ENCODE assay signal across 16 mouse cellular contexts in genomic region chr13:46413588-46413987, GRCm38 (mm10). TPM values are rescaled to one million over a fixed set of nuclear protein-coding genes. Genes with fewer than 3 reads are reported as not detected.
DNase-seq lines count a peak whose midpoint lies in the region; ATAC-seq lines count a peak whose summit lies in the region.
"Had no signal": no experiment of that assay in that cellular context is flagged by ENCODE, and none has a peak within 500 bp of the region (broad histone marks: within the 10 kb centered on the region; RNA-seq: fewer than 3 reads in every experiment).

No protein-coding gene starts in this region.

- no peaks in the 10 kb centered on the region for H3K9me3 ChIP-seq in heart, embryonic 16.5 days (replicated peaks; ENCODE audit: control insufficient read depth, low read length)
- H3K9me3 ChIP-seq in forebrain, embryonic 11.5 days (ENCODE audit: control insufficient read depth, low read length): no peaks in the 10 kb centered on the region
- H3K9me3 ChIP-seq: embryonic facial prominence, embryonic 13.5 days had no signal

- peak overlapping the region; percentile 94 for H3K27ac ChIP-seq in heart, embryonic 16.5 days (ENCODE audit: low read length)
- H3K27ac ChIP-seq in forebrain, embryonic 11.5 days (ENCODE audit: low read depth, low read length): no peak overlapping the region
- H3K27ac ChIP-seq: embryonic facial prominence, embryonic 13.5 days; kidney, postnatal 0 days; liver, embryonic 14.5 days had no signal

- H3K4me3 ChIP-seq in heart, embryonic 16.5 days (ENCODE audit: low read length): peak overlapping the region; percentile 41
- no peak overlapping the region for H3K4me3 ChIP-seq in forebrain, embryonic 11.5 days (ENCODE audit: low read depth, low read length)
- H3K4me3 ChIP-seq: embryonic facial prominence, embryonic 13.5 days had no signal

- H3K27me3 ChIP-seq in heart, embryonic 16.5 days (ENCODE audit: control insufficient read depth, insufficient read depth, low read length): no peaks in the 10 kb centered on the region
- H3K27me3 ChIP-seq in forebrain, embryonic 11.5 days (ENCODE audit: control insufficient read depth, insufficient read depth, low read length): no peaks in the 10 kb centered on the region

- ATAC-seq in frontal cortex, adult (ENCODE audit: low TSS enrichment): peak; percentile 35; the same call in 1 of the 2 replicates
- ATAC-seq in heart, embryonic 16.5 days (replicated peaks; ENCODE audit: extremely low read depth, insufficient read depth, low FRiP score): peak; percentile 76
- ATAC-seq in forebrain, embryonic 11.5 days (replicated peaks; ENCODE audit: low FRiP score): no peak
- ATAC-seq: forebrain, embryonic 14.5 days had no signal

- no peak for DNase-seq in frontal cortex, postnatal 10 days (ENCODE audit: low spot score in 2 of 2)
- peak; percentile 10 for DNase-seq in adrenal gland, postnatal 25 days
- DNase-seq in heart, adult 18-20 months: peak; percentile 69 to 83
- DNase-seq in urinary bladder, postnatal 10 days (ENCODE audit: low spot score): no peak
- no peak for DNase-seq in forebrain, embryonic 11.5 days (ENCODE audit: low spot score)
- DNase-seq in spleen, postnatal 4 days (ENCODE audit: low spot score in 2 of 2): no peak
- DNase-seq: left cerebral cortex, postnatal 4 days; lung, postnatal 10 days; right cerebral cortex, postnatal 14 days had no signal

- peak overlapping the region; percentile 58 for H3K9ac ChIP-seq in heart, embryonic 16.5 days (ENCODE audit: low read length)
- no peak overlapping the region for H3K9ac ChIP-seq in forebrain, embryonic 11.5 days (ENCODE audit: low read length)
- H3K9ac ChIP-seq: embryonic facial prominence, embryonic 13.5 days; liver, embryonic 14.5 days had no signal

- 38% methylated on average over 10 of the region's 10 CpGs for WGBS in heart, embryonic 16.5 days
- 83% methylated on average over 10 of the region's 10 CpGs for WGBS in forebrain, embryonic 11.5 days

- no peaks in the 10 kb centered on the region for H3K36me3 ChIP-seq in heart, embryonic 16.5 days (ENCODE audit: control insufficient read depth, insufficient read depth)
- no peaks in the 10 kb centered on the region for H3K36me3 ChIP-seq in forebrain, embryonic 11.5 days (ENCODE audit: control insufficient read depth, insufficient read depth, low read length)
- H3K36me3 ChIP-seq: embryonic facial prominence, embryonic 13.5 days had no signal

- no peaks in the 10 kb centered on the region for H3K4me1 ChIP-seq in heart, embryonic 16.5 days (ENCODE audit: control insufficient read depth, insufficient read depth, low read length)
- H3K4me1 ChIP-seq in forebrain, embryonic 11.5 days (replicated peaks; ENCODE audit: control insufficient read depth, insufficient read depth, low read length): 0 out of 2 replicates have a peak, but pooled peaks cover 2% of the 10 kb centered on the region

- H3K4me2 ChIP-seq in heart, embryonic 16.5 days (ENCODE audit: low read depth, low read length): peak overlapping the region; percentile 61
- H3K4me2 ChIP-seq in forebrain, embryonic 11.5 days (ENCODE audit: low read depth, low read length, severe bottlenecking): no peak overlapping the region
- H3K4me2 ChIP-seq: embryonic facial prominence, embryonic 13.5 days had no signal

RNA-seq across cellular contexts. Expression of gene Rbm24, which starts 4.6 kb away (rescaled TPM):
- 10.4 and 17.8 TPM in 2 replicates for total RNA-seq in adrenal gland, postnatal 25 days (2021)
- total RNA-seq in heart, adult 18-20 months (2021): 100 to 1,000 TPM; 193 to 194 TPM
- polyA plus RNA-seq in heart, embryonic 16.5 days (2015; fragmentation: Nextera tagmentation; extraction: Ambion mirVana): 50.7 and 53.4 TPM in 2 replicates
- 2.8 and 3.8 TPM in 2 replicates for polyA plus RNA-seq in forebrain, embryonic 11.5 days (2014; fragmentation: Nextera tagmentation; extraction: Ambion mirVana)
- total RNA-seq: common myeloid progenitor, adult 5-6 weeks had no signal

Comparison
In these comparisons a context has a peak if more than half of its experiments do, and no peak if none do; other contexts are left out.
1. DNase-seq: peak in adrenal gland, postnatal 25 days (single experiment) and heart, adult 18-20 months (2 of 2); none in frontal cortex, postnatal 10 days (0 of 2), urinary bladder, postnatal 10 days (single experiment), forebrain, embryonic 11.5 days (single experiment) and spleen, postnatal 4 days (0 of 2).
2. RNA of gene Rbm24, which starts 4.6 kb away (total RNA-seq): 193 to 194 TPM in heart, adult 18-20 months; 10.4 to 17.8 TPM in adrenal gland, postnatal 25 days; every median in the first group is over 10 times any median in the second.